Comparison of ENCODE assay signal across 8 mouse cellular contexts in the genomic region with DNA sequence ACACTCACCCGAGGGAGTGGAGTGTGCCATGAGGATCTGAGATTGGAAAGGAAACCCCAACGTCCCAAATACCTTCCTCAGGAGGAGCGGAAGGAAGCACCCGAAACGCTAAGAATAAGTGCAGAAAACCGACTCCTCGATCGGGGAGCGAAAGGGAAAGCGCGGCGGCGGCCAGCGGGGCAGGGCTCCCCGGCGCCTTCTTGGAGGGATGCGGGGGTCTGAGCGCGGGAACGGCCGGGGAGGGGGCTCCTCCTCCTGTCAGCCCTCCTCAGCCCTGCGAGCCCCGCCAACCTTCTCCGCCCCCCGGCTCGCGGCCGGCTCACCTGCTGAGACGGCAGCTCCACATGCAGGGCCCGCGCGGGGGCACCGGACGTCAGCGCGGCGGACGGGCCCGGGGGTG. TPM values are rescaled to one million over a fixed set of nuclear protein-coding genes. Genes with fewer than 3 reads are reported as not detected.
A peak's percentile ranks its signal among the peaks of the same experiment; 100 is the strongest.
DNase-seq lines count a peak whose midpoint lies in the region; ATAC-seq and TF ChIP-seq lines count a peak whose summit lies in the region.

No protein-coding gene starts in this region.

- peak; percentile 1; the same call in 1 of the 2 replicates for ATAC-seq in heart, embryonic 13.5 days (ENCODE audit: extremely low read depth, insufficient number of reproducible peaks, low FRiP score, low TSS enrichment)
- peak; percentile 3; the same call in 1 of the 2 replicates for ATAC-seq in intestine, postnatal 0 days
- peak; percentile 18 for ATAC-seq in neural tube, embryonic 15.5 days (ENCODE audit: low FRiP score)

- peak overlapping the region; percentile 88 for H3K4me2 ChIP-seq in heart, embryonic 13.5 days
- peak overlapping the region; percentile 79 for H3K4me2 ChIP-seq in intestine, postnatal 0 days (replicated peaks; ENCODE audit: low read depth)
- H3K4me2 ChIP-seq in neural tube, embryonic 15.5 days: peak overlapping the region; percentile 77

- peak overlapping the region; percentile 93 for H3ac ChIP-seq in C2C12 (ENCODE audit: control insufficient read depth, insufficient read length, low read depth)

- TF ChIP-seq POLR2A in cortical plate, adult 2 months (IDR thresholded peaks at IDR 0.05; ENCODE audit: extremely low read depth, insufficient read depth, low read length): no peak

- DNase-seq in heart, postnatal 14 days: no peak
- DNase-seq in retina, embryonic 14.5 days (ENCODE audit: low spot score): no peak
- no peak for DNase-seq in gastrocnemius, postnatal 25 days

- peaks cover 53% of the 10 kb centered on the region for H3K79me2 ChIP-seq in C2C12 (ENCODE audit: control insufficient read depth, insufficient read depth)

- H3K9ac ChIP-seq in heart, embryonic 13.5 days: peak overlapping the region; percentile 95
- peak overlapping the region; percentile 96 for H3K9ac ChIP-seq in intestine, postnatal 0 days (ENCODE audit: low read depth, low read length)
- H3K9ac ChIP-seq in neural tube, embryonic 15.5 days (replicated peaks): peak overlapping the region; percentile 92

- under 1% methylated on average over 36 of the region's 39 CpGs for WGBS in heart, embryonic 13.5 days
- under 1% methylated on average over 31 of the region's 39 CpGs for WGBS in intestine, postnatal 0 days
- WGBS in neural tube, embryonic 15.5 days: 0% methylated on average over 38 of the region's 39 CpGs

- peak overlapping the region; percentile 88 for H3K27ac ChIP-seq in heart, embryonic 13.5 days (replicated peaks)
- peak overlapping the region; percentile 68 for H3K27ac ChIP-seq in cortical plate, adult 2 months (ENCODE audit: insufficient read depth, low read length)
- H3K27ac ChIP-seq in intestine, postnatal 0 days (ENCODE audit: low read depth, low read length): peak overlapping the region; percentile 94
- H3K27ac ChIP-seq in neural tube, embryonic 15.5 days (replicated peaks): peak overlapping the region; percentile 95

- H3K36me3 ChIP-seq in heart, embryonic 13.5 days: no peaks in the 10 kb centered on the region; the same call in 1 of the 2 replicates
- H3K36me3 ChIP-seq in C2C12 (ENCODE audit: control insufficient read depth, insufficient read depth): no peaks in the 10 kb centered on the region
- no peaks in the 10 kb centered on the region for H3K36me3 ChIP-seq in intestine, postnatal 0 days (ENCODE audit: control insufficient read depth, insufficient read depth)
- H3K36me3 ChIP-seq in neural tube, embryonic 15.5 days: no peaks in the 10 kb centered on the region

- H3K9me3 ChIP-seq in heart, embryonic 13.5 days: no peaks in the 10 kb centered on the region
- H3K9me3 ChIP-seq in intestine, postnatal 0 days (ENCODE audit: control insufficient read depth): no peaks in the 10 kb centered on the region
- H3K9me3 ChIP-seq in neural tube, embryonic 15.5 days (replicated peaks): no peaks in the 10 kb centered on the region

- no peaks in the 10 kb centered on the region for H3K27me3 ChIP-seq in heart, embryonic 13.5 days (replicated peaks)
- no peaks in the 10 kb centered on the region for H3K27me3 ChIP-seq in C2C12 (ENCODE audit: control insufficient read depth, insufficient read depth, insufficient read length)
- no peaks in the 10 kb centered on the region for H3K27me3 ChIP-seq in intestine, postnatal 0 days (replicated peaks; ENCODE audit: control insufficient read depth, insufficient read depth, low read length)
- no peaks in the 10 kb centered on the region for H3K27me3 ChIP-seq in neural tube, embryonic 15.5 days (replicated peaks)

- H3K79me3 ChIP-seq in C2C12 (ENCODE audit: low read depth): peaks cover 25% of the 10 kb centered on the region

- H3K4me3 ChIP-seq in heart, embryonic 13.5 days: peak overlapping the region; percentile 84
- H3K4me3 ChIP-seq in C2C12 (ENCODE audit: insufficient read depth, poor library complexity, severe bottlenecking): peak overlapping the region; percentile 83
- peak overlapping the region; percentile 81 for H3K4me3 ChIP-seq in cortical plate, adult 2 months (ENCODE audit: insufficient read depth, low read length)
- H3K4me3 ChIP-seq in intestine, postnatal 0 days (ENCODE audit: low read depth, low read length): peak overlapping the region; percentile 100
- peak overlapping the region; percentile 99 for H3K4me3 ChIP-seq in neural tube, embryonic 15.5 days (replicated peaks)

- no peak for TF ChIP-seq CTCF in C2C12 (IDR thresholded peaks at IDR 0.05; ENCODE audit: control insufficient read depth, insufficient read depth, insufficient read length)
- no peak for TF ChIP-seq CTCF in cortical plate, adult 2 months (IDR thresholded peaks at IDR 0.05; ENCODE audit: extremely low read depth, insufficient read depth, low read length)
- no peak for TF ChIP-seq CTCF in intestine, postnatal 0 days (IDR thresholded peaks at IDR 0.05; ENCODE audit: low read depth)

- intact Hi-C loops in heart, postnatal 14 days (cut with DNase I): loop anchor here (2.0 kb wide), 1 partner anchor 34 kb away; no protein-coding TSS in a partner anchor

- peaks cover 36% of the 10 kb centered on the region for H3K4me1 ChIP-seq in heart, embryonic 13.5 days
- H3K4me1 ChIP-seq in cortical plate, adult 2 months (ENCODE audit: control insufficient read depth, insufficient read depth, low read length): peaks cover 3% of the 10 kb centered on the region; the same call in 1 of the 2 replicates
- H3K4me1 ChIP-seq in intestine, postnatal 0 days (replicated peaks; ENCODE audit: control insufficient read depth, insufficient read depth, low read length): peaks cover 4% of the 10 kb centered on the region; the same call in 1 of the 2 replicates
- H3K4me1 ChIP-seq in neural tube, embryonic 15.5 days: peaks cover 29% of the 10 kb centered on the region

TF ChIP-seq in C2C12, 6 proteins besides CTCF, POLR2A, EP300 and RAD21:
- TF ChIP-seq CEBPB (IDR thresholded peaks at IDR 0.05; ENCODE audit: low read depth): no peak
- TF ChIP-seq FOSL1 (IDR thresholded peaks at IDR 0.05; ENCODE audit: insufficient read depth, low read length, poor library complexity, severe bottlenecking): no peak
- TF ChIP-seq MYOG (IDR thresholded peaks at IDR 0.05; ENCODE audit: control insufficient read depth, extremely low read depth, insufficient read length): no peak
- no peak for TF ChIP-seq USF1 (IDR thresholded peaks at IDR 0.05; ENCODE audit: low read depth)

RNA-seq across cellular contexts. Expression of a gene that starts 0.4 kb away (rescaled TPM):
- polyA plus RNA-seq in heart, embryonic 13.5 days (2015; fragmentation: Nextera tagmentation; extraction: Ambion mirVana): 14.8 and 15.5 TPM in 2 replicates
- total RNA-seq in heart, postnatal 14 days (2021): 10 to 100 TPM; 28.2 to 28.3 TPM
- 9.0 TPM for polyA plus RNA-seq in C2C12 (2012; fragmentation: generic; extraction: Trizol)
- 18.0 and 19.7 TPM in 2 replicates for polyA plus RNA-seq in cortical plate, adult 2 months (2012; rRNA removed)
- 12.0 and 17.4 TPM in 2 replicates for polyA plus RNA-seq in intestine, postnatal 0 days (2015; fragmentation: Nextera tagmentation; extraction: Ambion mirVana)
- polyA plus RNA-seq in neural tube, embryonic 15.5 days (2015; fragmentation: Nextera tagmentation; extraction: Ambion mirVana): 15.6 and 17.3 TPM in 2 replicates
- total RNA-seq in gastrocnemius, postnatal 25 days (2021): 10 to 100 TPM in 1 of 2 experiments, 1 to 10 TPM in 1; 9.1 to 10.8 TPM

RNA-seq across cellular contexts. Expression of a gene that starts 42.0 kb away (rescaled TPM):
- 10.6 and 13.0 TPM in 2 replicates for polyA plus RNA-seq in heart, embryonic 13.5 days (2015; fragmentation: Nextera tagmentation; extraction: Ambion mirVana)
- total RNA-seq in heart, postnatal 14 days (2021): 100 to 1,000 TPM; 256 to 300 TPM
- 3.0 TPM for polyA plus RNA-seq in C2C12 (2012; fragmentation: generic; extraction: Trizol)
- polyA plus RNA-seq in cortical plate, adult 2 months (2012; rRNA removed): 74.0 and 76.7 TPM in 2 replicates
- polyA plus RNA-seq in intestine, postnatal 0 days (2015; fragmentation: Nextera tagmentation; extraction: Ambion mirVana): 1,614 and 1,691 TPM in 2 replicates
- 23.1 and 24.9 TPM in 2 replicates for polyA plus RNA-seq in neural tube, embryonic 15.5 days (2015; fragmentation: Nextera tagmentation; extraction: Ambion mirVana)
- total RNA-seq in gastrocnemius, postnatal 25 days (2021): 10 to 100 TPM; 34.1 to 57.3 TPM

Comparison
In these comparisons a context has a peak if more than half of its experiments do, and no peak if none do; other contexts are left out.
1. RNA of a gene that starts 42.0 kb away (polyA plus RNA-seq): 1,614 to 1,691 TPM in intestine, postnatal 0 days; 74.0 to 76.7 TPM in cortical plate, adult 2 months, 23.1 to 24.9 TPM in neural tube, embryonic 15.5 days, 10.6 to 13.0 TPM in heart, embryonic 13.5 days and 3.0 TPM in C2C12 (single experiment); every median in the first group is over 10 times any median in the second.
2. Peak in every context shown above with its lines, with median percentiles within 50 percentile points of each other: ATAC-seq, H3K27ac ChIP-seq, H3K4me2 ChIP-seq, H3K4me3 ChIP-seq and H3K9ac ChIP-seq.